Mouse (Mus musculus) cerebellum, adult 18-20 months (tissue): ENCODE measurements around the gene St3gal5.

Experiments used
- DNase-seq, 2 experiments: peaks; one replicate each; pipeline ENCODE4 v3.0.0; 2021

St3gal5 gene

GRCm38 (mm10) chr6:72098691-72099090, 1.3 kb downstream of the St3gal5 start:
- peak; percentile 63 to 73 for DNase-seq

- DNase-seq = no peak
Observed at GRCm38 (mm10) chr6:72099281-72099680, 1.9 kb downstream of the St3gal5 start.

- DNase-seq = no peak
Observed at GRCm38 (mm10) chr6:72100171-72100570, 2.8 kb downstream of the St3gal5 start.

- DNase-seq = no peak
Observed at GRCm38 (mm10) chr6:72100939-72101338, 3.5 kb downstream of the St3gal5 start.

- DNase-seq = no peak
Observed at GRCm38 (mm10) chr6:72101386-72101785, 4.0 kb downstream of the St3gal5 start.

GRCm38 (mm10) chr6:72102066-72102465, 4.7 kb downstream of the St3gal5 start:
- DNase-seq = no peak

- no peak for DNase-seq
Observed at GRCm38 (mm10) chr6:72104534-72104933, 7.1 kb downstream of the St3gal5 start.

GRCm38 (mm10) chr6:72108941-72109892, 11.8 kb downstream of the St3gal5 start:
- DNase-seq = no peak

GRCm38 (mm10) chr6:72110577-72110976, 13.2 kb downstream of the St3gal5 start:
- DNase-seq = no peak

GRCm38 (mm10) chr6:72112575-72112974, 15.2 kb downstream of the St3gal5 start:
- DNase-seq = no peak

GRCm38 (mm10) chr6:72113093-72113702, 15.8 kb downstream of the St3gal5 start:
- no peak for DNase-seq

GRCm38 (mm10) chr6:72114902-72115301, 17.5 kb downstream of the St3gal5 start:
- no peak for DNase-seq

- no peak for DNase-seq
Observed at GRCm38 (mm10) chr6:72117322-72117968, 20.1 kb downstream of the St3gal5 start.

GRCm38 (mm10) chr6:72119870-72120269, 22.5 kb downstream of the St3gal5 start:
- no peak for DNase-seq

- no peak for DNase-seq
Observed at GRCm38 (mm10) chr6:72121301-72121700, 23.9 kb downstream of the St3gal5 start.

- no peak for DNase-seq
Observed at GRCm38 (mm10) chr6:72122515-72122914, 25.1 kb downstream of the St3gal5 start.

GRCm38 (mm10) chr6:72124315-72125103, 27.1 kb downstream of the St3gal5 start:
- DNase-seq = no peak

GRCm38 (mm10) chr6:72126128-72126917, 28.9 kb downstream of the St3gal5 start:
- no peak for DNase-seq

GRCm38 (mm10) chr6:72130056-72130455, 32.7 kb downstream of the St3gal5 start:
- no peak for DNase-seq

GRCm38 (mm10) chr6:72132671-72133214, 35.4 kb downstream of the St3gal5 start:
- no peak for DNase-seq

- DNase-seq = no peak
Observed at GRCm38 (mm10) chr6:72134850-72135515, 37.6 kb downstream of the St3gal5 start.
